Mouse (Mus musculus) hindbrain, embryonic 10.5 days (tissue): ENCODE results near the gene Dab1. TPM values are rescaled to one million over a fixed set of nuclear protein-coding genes. Genes with fewer than 3 reads are reported as not detected.

ENCODE experiments used
- DNase-seq: peaks from one replicate; pipeline ENCODE4 v3.0.0-alpha.2; 2017; ENCODE audit warnings: low spot score
- H3K27ac ChIP-seq: fragments of 300-500 bp; sonication (generic); 2 replicates; pipeline ENCODE4 v1.5.1; 2016; ENCODE audit warnings: mild to moderate bottlenecking, moderate library complexity
- H3K27me3 ChIP-seq: fragments of 300-500 bp; sonication (generic); 2 replicates; pipeline ENCODE4 v1.6.1; 2016; ENCODE audit warnings: mild to moderate bottlenecking; ENCODE audit not compliant: poor library complexity, insufficient read depth, severe bottlenecking
- H3K36me3 ChIP-seq: fragments of 300-500 bp; sonication (generic); 2 replicates; pipeline ENCODE4 v1.6.1; 2016; ENCODE audit warnings: mild to moderate bottlenecking, moderate library complexity
- H3K4me1 ChIP-seq: fragments of 300-500 bp; sonication (generic); replicated peaks from 2 replicates; pipeline ENCODE4 v1.6.1; 2016; ENCODE audit warnings: mild to moderate bottlenecking
- H3K4me3 ChIP-seq: fragments of 300-500 bp; sonication (generic); 2 replicates; pipeline ENCODE4 v1.5.1; 2016; ENCODE audit warnings: mild to moderate bottlenecking, moderate library complexity
- H3K9me3 ChIP-seq: fragments of 300-500 bp; sonication (generic); 2 replicates; pipeline ENCODE4 v1.6.1; 2016; ENCODE audit warnings: mild to moderate bottlenecking, moderate library complexity
- WGBS: fragments of 180-500 bp; shearing (Covaris S2); methylation state at CpG from one replicate; pipeline ENCODE4 v1.1.7; 2016; 5-methylcytosine and 5-hydroxymethylcytosine counted together
- polyA plus RNA-seq: library from polyadenylated mRNA; unstranded; fragments of >200 nt; fragmentation: Nextera tagmentation; extraction: Ambion mirVana; gene quantifications from 2 replicates; pipeline ENCODE4 v1.2.1, GENCODE M21; 2016

Gene Dab1
- polyA plus RNA-seq, 1 experiment from 2014 or later, result 27.3 TPM

GRCm38 (mm10) chr4:103953652-103954220 is 334.6 kb downstream of the Dab1 start:
- H3K4me3 ChIP-seq, result no peak overlapping the region
- H3K36me3 ChIP-seq, result no peaks in the 10 kb centered on the region
- 0 out of 2 replicates have a peak overlapping the region, but pooled peaks have one; percentile 47 for H3K27ac ChIP-seq
- peak; percentile 21 for DNase-seq
- H3K4me1 ChIP-seq, result peaks cover 8% of the 10 kb centered on the region
- H3K27me3 ChIP-seq, result no peaks in the 10 kb centered on the region
- WGBS, result 21% methylated on average over 9 of the region's 9 CpGs
- H3K9me3 ChIP-seq, result 0 out of 2 replicates have a peak, but pooled peaks cover 2% of the 10 kb centered on the region

- Histone ChIP-seq H3K4me3 (no peak overlapping the region), H3K4me1 (peaks cover 6% of the 10 kb centered on the region; the same call in 1 of the 2 replicates), H3K36me3 (no peaks in the 10 kb centered on the region), H3K27me3 (no peaks in the 10 kb centered on the region), H3K27ac (no peak overlapping the region; the same call in 1 of the 2 replicates), H3K9me3 (no peaks in the 10 kb centered on the region)
- 65% methylated on average over 7 of the region's 7 CpGs for WGBS
- DNase-seq, result no peak
Measured at GRCm38 (mm10) chr4:103961134-103962049, 342.2 kb downstream of the Dab1 start.

- 75% methylated on average over 9 of the region's 9 CpGs for WGBS
- Histone ChIP-seq H3K27me3 (no peaks in the 10 kb centered on the region), H3K4me3 (no peak overlapping the region), H3K4me1 (no peaks in the 10 kb centered on the region), H3K27ac (no peak overlapping the region), H3K36me3 (no peaks in the 10 kb centered on the region), H3K9me3 (no peaks in the 10 kb centered on the region)
- no peak for DNase-seq
Measured at GRCm38 (mm10) chr4:103969906-103970305, 350.7 kb downstream of the Dab1 start.

- WGBS, result 86% methylated on average over 2 of the region's 2 CpGs
- Histone ChIP-seq H3K9me3 (no peaks in the 10 kb centered on the region), H3K36me3 (no peaks in the 10 kb centered on the region), H3K27me3 (no peaks in the 10 kb centered on the region), H3K27ac (no peak overlapping the region), H3K4me1 (no peaks in the 10 kb centered on the region), H3K4me3 (no peak overlapping the region)
- no peak for DNase-seq
Measured at GRCm38 (mm10) chr4:103974536-103974935, 355.4 kb downstream of the Dab1 start.

GRCm38 (mm10) chr4:103974946-103975345 is 355.8 kb downstream of the Dab1 start:
- H3K27me3 ChIP-seq, result no peaks in the 10 kb centered on the region
- H3K4me3 ChIP-seq, result no peak overlapping the region
- H3K36me3 ChIP-seq, result no peaks in the 10 kb centered on the region
- no peak for DNase-seq
- H3K4me1 ChIP-seq, result no peaks in the 10 kb centered on the region
- no peaks in the 10 kb centered on the region for H3K9me3 ChIP-seq
- H3K27ac ChIP-seq, result no peak overlapping the region
- 90% methylated on average over 2 of the region's 2 CpGs for WGBS

GRCm38 (mm10) chr4:103993884-103994283 is 374.7 kb downstream of the Dab1 start:
- no peaks in the 10 kb centered on the region for H3K27me3 ChIP-seq
- H3K4me3 ChIP-seq, result no peak overlapping the region
- WGBS, result 78% methylated on average over 3 of the region's 3 CpGs
- DNase-seq, result no peak
- no peaks in the 10 kb centered on the region for H3K9me3 ChIP-seq
- H3K36me3 ChIP-seq, result no peaks in the 10 kb centered on the region
- no peaks in the 10 kb centered on the region for H3K4me1 ChIP-seq
- no peak overlapping the region for H3K27ac ChIP-seq

GRCm38 (mm10) chr4:103994406-103994805 is 375.2 kb downstream of the Dab1 start:
- WGBS, result 84% methylated on average over 1 of the region's 1 CpGs
- H3K4me1 ChIP-seq, result no peaks in the 10 kb centered on the region
- H3K27ac ChIP-seq, result no peak overlapping the region
- no peaks in the 10 kb centered on the region for H3K27me3 ChIP-seq
- no peak overlapping the region for H3K4me3 ChIP-seq
- no peak for DNase-seq
- H3K9me3 ChIP-seq, result no peaks in the 10 kb centered on the region
- no peaks in the 10 kb centered on the region for H3K36me3 ChIP-seq

- Histone ChIP-seq H3K4me1 (no peaks in the 10 kb centered on the region), H3K27ac (no peak overlapping the region), H3K36me3 (no peaks in the 10 kb centered on the region), H3K9me3 (no peaks in the 10 kb centered on the region), H3K4me3 (no peak overlapping the region), H3K27me3 (no peaks in the 10 kb centered on the region)
- no peak for DNase-seq
- 78% methylated on average over 5 of the region's 5 CpGs for WGBS
Measured at GRCm38 (mm10) chr4:104008406-104008805, 389.2 kb downstream of the Dab1 start.

- WGBS, result 80% methylated on average over 4 of the region's 4 CpGs
- Histone ChIP-seq H3K27ac (no peak overlapping the region), H3K4me1 (no peaks in the 10 kb centered on the region), H3K4me3 (no peak overlapping the region), H3K36me3 (no peaks in the 10 kb centered on the region), H3K9me3 (no peaks in the 10 kb centered on the region), H3K27me3 (no peaks in the 10 kb centered on the region)
- no peak for DNase-seq
Measured at GRCm38 (mm10) chr4:104011683-104012082, 392.5 kb downstream of the Dab1 start.

GRCm38 (mm10) chr4:104012150-104012549 is 393.0 kb downstream of the Dab1 start:
- no peak overlapping the region for H3K27ac ChIP-seq
- 91% methylated on average over 4 of the region's 4 CpGs for WGBS
- H3K9me3 ChIP-seq, result no peaks in the 10 kb centered on the region
- H3K27me3 ChIP-seq, result no peaks in the 10 kb centered on the region
- H3K36me3 ChIP-seq, result no peaks in the 10 kb centered on the region
- no peak overlapping the region for H3K4me3 ChIP-seq
- no peaks in the 10 kb centered on the region for H3K4me1 ChIP-seq
- no peak for DNase-seq

GRCm38 (mm10) chr4:104025117-104025694 is 406.0 kb downstream of the Dab1 start:
- no peak for DNase-seq
- WGBS, result 86% methylated on average over 2 of the region's 2 CpGs

GRCm38 (mm10) chr4:104026834-104027233 is 407.7 kb downstream of the Dab1 start:
- H3K9me3 ChIP-seq, result no peaks in the 10 kb centered on the region
- no peaks in the 10 kb centered on the region for H3K36me3 ChIP-seq
- H3K4me3 ChIP-seq, result no peak overlapping the region
- DNase-seq, result peak; percentile 3
- no peaks in the 10 kb centered on the region for H3K27me3 ChIP-seq
- 48% methylated on average over 2 of the region's 2 CpGs for WGBS
- peaks cover 4% of the 10 kb centered on the region; the same call in 1 of the 2 replicates for H3K4me1 ChIP-seq
- no peak overlapping the region for H3K27ac ChIP-seq

More at GRCm38 (mm10) chr4:104025117-104025694, 406.0 kb downstream of the Dab1 start:
- Histone ChIP-seq H3K4me3 (no peak overlapping the region), H3K27ac (no peak overlapping the region), H3K27me3 (no peaks in the 10 kb centered on the region), H3K9me3 (no peaks in the 10 kb centered on the region), H3K4me1 (peaks cover 4% of the 10 kb centered on the region; the same call in 1 of the 2 replicates), H3K36me3 (no peaks in the 10 kb centered on the region)

GRCm38 (mm10) chr4:104027239-104027638 is 408.1 kb downstream of the Dab1 start:
- H3K4me1 ChIP-seq, result peaks cover 4% of the 10 kb centered on the region; the same call in 1 of the 2 replicates
- H3K9me3 ChIP-seq, result no peaks in the 10 kb centered on the region
- no peaks in the 10 kb centered on the region for H3K27me3 ChIP-seq
- WGBS, result 94% methylated on average over 1 of the region's 1 CpGs
- H3K4me3 ChIP-seq, result no peak overlapping the region
- DNase-seq, result no peak
- H3K27ac ChIP-seq, result no peak overlapping the region
- H3K36me3 ChIP-seq, result no peaks in the 10 kb centered on the region
